Mouse (Mus musculus): ENCODE measurements around the gene Abcg5. TPM values are rescaled to one million over a fixed set of nuclear protein-coding genes. Genes with fewer than 3 reads are reported as not detected.

The Abcg5 gene
- polyA plus RNA-seq, 1 experiment from 2014 or later = 1.1 TPM

GRCm38 (mm10) chr17:84717416-84717815 is 34.6 kb upstream of the Abcg5 start:
- DNase-seq (ENCODE audit: low spot score) (no peak), ATAC-seq (replicated peaks; ENCODE audit: low FRiP score, low TSS enrichment, low read depth) (no peak)
- Histone ChIP-seq H3K9me3 (ENCODE audit: control insufficient read depth, low read length) (no peaks in the 10 kb centered on the region), H3K36me3 (ENCODE audit: control insufficient read depth, insufficient read depth, low read length) (peaks cover 48% of the 10 kb centered on the region), H3K27me3 (replicated peaks; ENCODE audit: control insufficient read depth, insufficient read depth, low read length) (no peaks in the 10 kb centered on the region), H3K9ac (ENCODE audit: low read length) (no peak overlapping the region), H3K4me1 (replicated peaks; ENCODE audit: control insufficient read depth, insufficient read depth, low read length) (no peaks in the 10 kb centered on the region), H3K4me3 (ENCODE audit: low read depth, low read length) (no peak overlapping the region), H3K27ac (ENCODE audit: low read depth) (no peak overlapping the region), H3K4me2 (ENCODE audit: low read length) (no peak overlapping the region)
- 78% methylated on average over 5 of the region's 5 CpGs for WGBS

DNA sequence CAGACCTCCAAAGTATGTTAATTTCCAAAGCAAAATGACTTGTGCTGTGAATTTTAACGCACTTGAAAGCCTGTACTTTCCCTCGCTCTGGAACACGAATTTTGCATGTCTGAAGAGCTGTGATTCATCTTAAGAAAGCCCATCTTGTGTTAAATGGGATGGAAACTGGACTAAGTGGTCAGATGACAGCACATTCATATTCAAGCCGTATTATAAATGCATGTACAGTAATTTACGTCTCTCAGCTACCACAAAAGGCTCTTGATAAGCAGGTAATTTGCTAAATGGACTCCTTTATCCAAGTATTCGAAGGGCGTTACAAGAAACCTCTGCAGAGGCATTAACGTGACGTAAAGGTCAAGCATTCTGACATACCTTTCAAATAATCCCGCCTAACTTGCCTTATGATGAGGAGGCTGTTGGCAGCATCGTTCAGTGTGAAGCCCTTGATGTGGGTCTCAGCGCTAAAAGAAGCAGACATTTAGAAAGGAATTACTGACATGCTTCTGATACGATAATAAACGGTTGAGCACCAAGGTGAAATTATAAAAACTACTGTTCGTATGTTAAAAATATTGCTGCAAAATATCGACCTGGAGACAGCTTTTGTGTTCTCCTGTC is 33.6 kb upstream of the Abcg5 start:
- H3K9ac ChIP-seq (ENCODE audit: low read length) = no peak overlapping the region
- H3K27me3 ChIP-seq (replicated peaks; ENCODE audit: control insufficient read depth, insufficient read depth, low read length) = no peaks in the 10 kb centered on the region
- no peak overlapping the region for H3K4me2 ChIP-seq (ENCODE audit: low read length)
- ATAC-seq (replicated peaks; ENCODE audit: low FRiP score, low TSS enrichment, low read depth) (no peak), DNase-seq (ENCODE audit: low spot score) (no peak)
- no peak overlapping the region for H3K4me3 ChIP-seq (ENCODE audit: low read depth, low read length)
- H3K27ac ChIP-seq (ENCODE audit: low read depth) = no peak overlapping the region
- 77% methylated on average over 16 of the region's 16 CpGs for WGBS
- H3K36me3 ChIP-seq (ENCODE audit: control insufficient read depth, insufficient read depth, low read length) = peaks cover 48% of the 10 kb centered on the region
- no peaks in the 10 kb centered on the region for H3K9me3 ChIP-seq (ENCODE audit: control insufficient read depth, low read length)
- no peaks in the 10 kb centered on the region for H3K4me1 ChIP-seq (replicated peaks; ENCODE audit: control insufficient read depth, insufficient read depth, low read length)

GRCm38 (mm10) chr17:84714930-84715329 is 32.1 kb upstream of the Abcg5 start:
- ATAC-seq (replicated peaks; ENCODE audit: low FRiP score, low TSS enrichment, low read depth) = no peak

DNA sequence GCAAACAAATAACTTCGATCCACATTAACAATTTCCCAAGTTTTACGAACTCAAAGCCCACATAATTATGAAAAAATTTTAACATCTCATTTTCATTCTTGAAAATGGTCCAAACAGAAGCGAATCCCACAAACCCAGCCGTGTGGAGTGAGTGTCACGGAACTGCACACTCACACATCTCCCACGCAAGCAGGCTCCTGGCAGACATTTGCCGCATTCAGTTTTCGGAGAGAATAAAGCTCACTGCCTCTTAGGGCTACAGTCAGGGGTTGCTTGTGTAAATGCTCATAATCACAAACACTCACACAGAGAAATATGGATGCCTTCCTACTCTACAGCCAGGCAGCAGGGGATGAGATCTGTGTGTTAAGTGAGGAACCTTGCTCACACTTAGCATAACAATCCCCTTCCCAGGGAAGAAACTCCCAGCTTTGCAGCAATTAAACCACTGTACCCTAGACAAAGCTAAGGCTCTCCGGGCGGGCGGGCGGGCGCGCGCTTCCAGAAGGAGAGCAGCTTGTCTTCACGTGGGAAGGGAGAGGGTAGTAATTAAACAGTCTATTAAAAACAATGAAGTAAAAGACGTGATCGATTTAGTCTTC is 30.9 kb upstream of the Abcg5 start:
- H3K36me3 ChIP-seq (ENCODE audit: control insufficient read depth, insufficient read depth, low read length) = peaks cover 54% of the 10 kb centered on the region
- no peak overlapping the region for H3K9ac ChIP-seq (ENCODE audit: low read length)
- ATAC-seq (replicated peaks; ENCODE audit: low FRiP score, low TSS enrichment, low read depth) = no peak
- H3K4me2 ChIP-seq (ENCODE audit: low read length) = no peak overlapping the region
- WGBS = 92% methylated on average over 18 of the region's 18 CpGs
- H3K27me3 ChIP-seq (replicated peaks; ENCODE audit: control insufficient read depth, insufficient read depth, low read length) = no peaks in the 10 kb centered on the region
- no peaks in the 10 kb centered on the region for H3K9me3 ChIP-seq (ENCODE audit: control insufficient read depth, low read length)
- no peak overlapping the region for H3K4me3 ChIP-seq (ENCODE audit: low read depth, low read length)
- DNase-seq (ENCODE audit: low spot score) = no peak
- no peaks in the 10 kb centered on the region for H3K4me1 ChIP-seq (replicated peaks; ENCODE audit: control insufficient read depth, insufficient read depth, low read length)
- H3K27ac ChIP-seq (ENCODE audit: low read depth) = no peak overlapping the region

More at GRCm38 (mm10) chr17:84714930-84715329, 32.1 kb upstream of the Abcg5 start:
- Histone ChIP-seq H3K27ac (ENCODE audit: low read depth) (no peak overlapping the region), H3K9me3 (ENCODE audit: control insufficient read depth, low read length) (no peaks in the 10 kb centered on the region), H3K27me3 (replicated peaks; ENCODE audit: control insufficient read depth, insufficient read depth, low read length) (no peaks in the 10 kb centered on the region), H3K9ac (ENCODE audit: low read length) (no peak overlapping the region), H3K4me3 (ENCODE audit: low read depth, low read length) (no peak overlapping the region), H3K36me3 (ENCODE audit: control insufficient read depth, insufficient read depth, low read length) (peaks cover 48% of the 10 kb centered on the region), H3K4me2 (ENCODE audit: low read length) (no peak overlapping the region), H3K4me1 (replicated peaks; ENCODE audit: control insufficient read depth, insufficient read depth, low read length) (no peaks in the 10 kb centered on the region)
- 67% methylated on average over 4 of the region's 4 CpGs for WGBS
- no peak for DNase-seq (ENCODE audit: low spot score)

- Histone ChIP-seq H3K9ac (ENCODE audit: low read length) (no peak overlapping the region), H3K4me3 (ENCODE audit: low read depth, low read length) (no peak overlapping the region), H3K9me3 (ENCODE audit: control insufficient read depth, low read length) (no peaks in the 10 kb centered on the region), H3K36me3 (ENCODE audit: control insufficient read depth, insufficient read depth, low read length) (peaks cover 50% of the 10 kb centered on the region), H3K4me2 (ENCODE audit: low read length) (no peak overlapping the region), H3K27me3 (replicated peaks; ENCODE audit: control insufficient read depth, insufficient read depth, low read length) (no peaks in the 10 kb centered on the region), H3K4me1 (replicated peaks; ENCODE audit: control insufficient read depth, insufficient read depth, low read length) (no peaks in the 10 kb centered on the region), H3K27ac (ENCODE audit: low read depth) (no peak overlapping the region)
- WGBS = 66% methylated on average over 17 of the region's 17 CpGs
- DNase-seq (ENCODE audit: low spot score) = no peak
- ATAC-seq (replicated peaks; ENCODE audit: low FRiP score, low TSS enrichment, low read depth) = no peak
These were observed 26.6 kb upstream of the Abcg5 start for GRCm38 (mm10) chr17:84709403-84709851.

DNA sequence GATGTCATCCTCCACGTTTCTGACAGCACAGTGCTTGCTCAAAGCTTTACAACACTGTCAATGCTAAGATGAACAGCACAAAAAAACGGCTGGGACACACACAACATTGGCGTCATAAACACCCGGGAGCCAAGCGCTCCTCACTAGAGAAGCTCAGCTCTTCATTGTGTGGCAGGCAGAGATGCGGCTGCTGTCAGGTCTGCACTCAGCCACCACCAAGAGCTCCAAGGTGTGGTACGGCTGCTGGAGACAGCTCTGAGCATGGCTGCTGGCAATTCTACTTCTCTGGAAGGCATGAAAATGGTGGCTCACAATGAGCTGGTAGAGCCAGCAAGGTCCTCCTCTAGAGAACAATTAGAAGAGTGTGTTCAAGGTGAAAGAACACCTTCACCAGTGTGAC is 26.0 kb upstream of the Abcg5 start:
- peaks cover 55% of the 10 kb centered on the region for H3K36me3 ChIP-seq (ENCODE audit: control insufficient read depth, insufficient read depth, low read length)
- no peak overlapping the region for H3K27ac ChIP-seq (ENCODE audit: low read depth)
- H3K27me3 ChIP-seq (replicated peaks; ENCODE audit: control insufficient read depth, insufficient read depth, low read length) = no peaks in the 10 kb centered on the region
- no peak for ATAC-seq (replicated peaks; ENCODE audit: low FRiP score, low TSS enrichment, low read depth)
- DNase-seq (ENCODE audit: low spot score) = no peak
- no peak overlapping the region for H3K4me3 ChIP-seq (ENCODE audit: low read depth, low read length)
- H3K4me2 ChIP-seq (ENCODE audit: low read length) = no peak overlapping the region
- no peaks in the 10 kb centered on the region for H3K4me1 ChIP-seq (replicated peaks; ENCODE audit: control insufficient read depth, insufficient read depth, low read length)
- H3K9me3 ChIP-seq (ENCODE audit: control insufficient read depth, low read length) = no peaks in the 10 kb centered on the region
- WGBS = 77% methylated on average over 7 of the region's 7 CpGs
- no peak overlapping the region for H3K9ac ChIP-seq (ENCODE audit: low read length)

DNA sequence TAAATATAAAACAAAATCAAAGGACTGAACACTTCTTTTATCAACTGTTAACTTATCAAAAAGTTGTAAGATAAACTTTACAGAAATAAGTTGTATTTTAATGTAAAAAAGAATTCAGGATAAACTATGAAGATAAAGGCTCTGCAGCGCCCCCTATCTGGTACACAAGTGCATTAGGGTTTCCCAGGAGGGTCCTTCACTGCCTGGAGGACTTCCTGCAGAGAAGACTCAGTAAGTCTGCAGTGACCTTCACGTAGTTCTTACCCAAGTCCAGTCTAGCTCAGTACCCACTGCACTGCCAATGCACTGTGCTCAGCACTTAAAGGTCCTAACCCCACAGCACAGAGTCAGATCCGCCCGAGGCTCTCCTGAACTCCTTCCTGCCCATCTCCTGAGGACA is 24.6 kb upstream of the Abcg5 start:
- ATAC-seq (replicated peaks; ENCODE audit: low FRiP score, low TSS enrichment, low read depth) (no peak), DNase-seq (ENCODE audit: low spot score) (no peak)
- H3K4me2 ChIP-seq (ENCODE audit: low read length) = no peak overlapping the region
- no peak overlapping the region for H3K4me3 ChIP-seq (ENCODE audit: low read depth, low read length)
- no peaks in the 10 kb centered on the region for H3K9me3 ChIP-seq (ENCODE audit: control insufficient read depth, low read length)
- H3K9ac ChIP-seq (ENCODE audit: low read length) = no peak overlapping the region
- H3K4me1 ChIP-seq (replicated peaks; ENCODE audit: control insufficient read depth, insufficient read depth, low read length) = no peaks in the 10 kb centered on the region
- no peaks in the 10 kb centered on the region for H3K27me3 ChIP-seq (replicated peaks; ENCODE audit: control insufficient read depth, insufficient read depth, low read length)
- WGBS = 69% methylated on average over 4 of the region's 4 CpGs
- peaks cover 43% of the 10 kb centered on the region for H3K36me3 ChIP-seq (ENCODE audit: control insufficient read depth, insufficient read depth, low read length)
- no peak overlapping the region for H3K27ac ChIP-seq (ENCODE audit: low read depth)

GRCm38 (mm10) chr17:84698727-84699126 is 15.9 kb upstream of the Abcg5 start:
- Histone ChIP-seq H3K4me3 (ENCODE audit: low read depth, low read length) (no peak overlapping the region), H3K9me3 (ENCODE audit: control insufficient read depth, low read length) (no peaks in the 10 kb centered on the region), H3K27ac (ENCODE audit: low read depth) (no peak overlapping the region), H3K9ac (ENCODE audit: low read length) (no peak overlapping the region), H3K4me2 (ENCODE audit: low read length) (no peak overlapping the region), H3K27me3 (replicated peaks; ENCODE audit: control insufficient read depth, insufficient read depth, low read length) (no peaks in the 10 kb centered on the region), H3K4me1 (replicated peaks; ENCODE audit: control insufficient read depth, insufficient read depth, low read length) (peaks cover 8% of the 10 kb centered on the region), H3K36me3 (ENCODE audit: control insufficient read depth, insufficient read depth, low read length) (no peaks in the 10 kb centered on the region)
- WGBS = 32% methylated on average over 5 of the region's 5 CpGs
- DNase-seq (ENCODE audit: low spot score) (peak; percentile 81), ATAC-seq (replicated peaks; ENCODE audit: low FRiP score, low TSS enrichment, low read depth) (peak; percentile 34; the same call in 1 of the 2 replicates)

DNA sequence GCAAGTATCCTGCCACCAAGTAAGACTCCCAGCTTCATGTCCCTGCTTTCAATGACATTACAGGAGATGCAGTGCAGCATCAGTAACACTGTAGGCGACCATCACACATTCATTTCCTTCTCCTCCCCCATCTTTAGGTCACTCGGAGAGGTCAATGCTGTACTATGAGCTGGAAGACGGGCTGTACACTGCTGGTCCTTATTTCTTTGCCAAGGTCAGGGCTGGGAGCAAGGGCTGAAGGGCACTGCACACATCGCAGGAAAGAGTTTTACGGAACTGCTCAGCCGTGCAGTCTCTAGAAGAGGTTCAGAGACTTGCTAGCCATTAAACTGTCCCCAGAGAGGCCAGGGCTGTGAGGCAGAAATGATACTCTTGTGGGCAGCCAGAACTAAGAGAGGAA is 13.7 kb upstream of the Abcg5 start:
- Histone ChIP-seq H3K27me3 (replicated peaks; ENCODE audit: control insufficient read depth, insufficient read depth, low read length) (no peaks in the 10 kb centered on the region), H3K27ac (ENCODE audit: low read depth) (no peak overlapping the region), H3K4me2 (ENCODE audit: low read length) (no peak overlapping the region), H3K9ac (ENCODE audit: low read length) (no peak overlapping the region), H3K4me3 (ENCODE audit: low read depth, low read length) (no peak overlapping the region), H3K36me3 (ENCODE audit: control insufficient read depth, insufficient read depth, low read length) (no peaks in the 10 kb centered on the region), H3K4me1 (replicated peaks; ENCODE audit: control insufficient read depth, insufficient read depth, low read length) (peaks cover 4% of the 10 kb centered on the region), H3K9me3 (ENCODE audit: control insufficient read depth, low read length) (no peaks in the 10 kb centered on the region)
- ATAC-seq (replicated peaks; ENCODE audit: low FRiP score, low TSS enrichment, low read depth) = no peak
- WGBS = 69% methylated on average over 6 of the region's 6 CpGs
- DNase-seq (ENCODE audit: low spot score) = no peak
